Mouse (Mus musculus) frontal cortex, postnatal 36 days (tissue): Measurements from ENCODE around the gene Ak7.

Source experiments
- DNase-seq, 2 experiments: peaks; one replicate each; pipeline ENCODE4 v3.0.0; 2022; ENCODE audit warnings: low spot score in 2 of 2

The Ak7 gene

GRCm38 (mm10) chr12:105727964-105728363 lies 22.2 kb downstream of the Ak7 start:
- DNase-seq, result peak in 1 of 2 experiments; percentile 38

GRCm38 (mm10) chr12:105730851-105731460 lies 25.2 kb downstream of the Ak7 start:
- no peak for DNase-seq

- DNase-seq, result no peak
Observed at GRCm38 (mm10) chr12:105733370-105734159, 27.8 kb downstream of the Ak7 start.

- no peak for DNase-seq
Observed at GRCm38 (mm10) chr12:105735226-105735888, 29.6 kb downstream of the Ak7 start.

- no peak for DNase-seq
Observed at GRCm38 (mm10) chr12:105735889-105736251, 30.1 kb downstream of the Ak7 start.

- DNase-seq, result no peak
Observed at GRCm38 (mm10) chr12:105738316-105739096, 32.7 kb downstream of the Ak7 start.

GRCm38 (mm10) chr12:105739656-105740055 lies 33.9 kb downstream of the Ak7 start:
- no peak for DNase-seq

- DNase-seq, result no peak
Observed at GRCm38 (mm10) chr12:105748114-105748513, 42.3 kb downstream of the Ak7 start.

- no peak for DNase-seq
Observed at GRCm38 (mm10) chr12:105753813-105754212, 48.0 kb downstream of the Ak7 start.

GRCm38 (mm10) chr12:105757816-105758497 lies 52.2 kb downstream of the Ak7 start:
- no peak for DNase-seq

- DNase-seq, result no peak
Observed at GRCm38 (mm10) chr12:105758911-105759310, 53.1 kb downstream of the Ak7 start.

- DNase-seq, result no peak
Observed at GRCm38 (mm10) chr12:105759849-105760478, 54.2 kb downstream of the Ak7 start.

- no peak for DNase-seq
Observed at GRCm38 (mm10) chr12:105761171-105761570, 55.4 kb downstream of the Ak7 start.

- DNase-seq, result no peak
Observed at GRCm38 (mm10) chr12:105761629-105762028, 55.9 kb downstream of the Ak7 start.

GRCm38 (mm10) chr12:105769700-105770099 lies 63.9 kb downstream of the Ak7 start:
- no peak for DNase-seq

- no peak for DNase-seq
Observed at GRCm38 (mm10) chr12:105774871-105775270, 69.1 kb downstream of the Ak7 start.

GRCm38 (mm10) chr12:105777651-105778050 lies 71.9 kb downstream of the Ak7 start:
- DNase-seq, result no peak

- DNase-seq, result peak; percentile 85 to 91
Observed at GRCm38 (mm10) chr12:105784196-105784999, 78.6 kb downstream of the Ak7 start, which contains the start of gene Papola. Papola (plus strand) TSS chr12:105784694.

GRCm38 (mm10) chr12:105785000-105785774 lies 79.4 kb downstream of the Ak7 start:
- peak in 1 of 2 experiments; percentile 63 for DNase-seq
